Mouse (Mus musculus): Measurements from ENCODE around the gene Wdr70.
A peak's percentile ranks its signal among the peaks of the same experiment; 100 is the strongest.

Wdr70 gene

DNA sequence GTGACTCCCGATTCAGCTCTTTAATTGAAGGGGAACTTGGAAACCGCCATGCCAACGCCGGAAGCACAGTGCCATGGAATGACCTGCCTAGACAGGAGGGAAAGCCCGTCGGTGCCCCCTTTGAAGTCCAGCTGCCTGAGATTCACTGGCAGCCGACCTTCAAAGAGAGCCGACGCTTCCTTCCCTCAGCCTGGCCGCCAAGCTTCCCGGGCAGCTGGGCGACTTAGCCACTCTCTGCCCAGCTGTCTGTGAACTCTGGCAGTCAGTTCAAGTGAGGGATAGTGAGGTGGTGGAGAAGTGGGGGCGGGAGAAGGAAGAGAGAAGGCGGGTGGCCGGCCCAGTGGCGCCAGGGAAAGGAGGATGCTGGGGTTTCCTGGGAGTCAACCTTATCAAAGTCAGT lies 164.9 kb downstream of the Wdr70 start:
- no peak for DNase-seq (ENCODE audit: low spot score in 2 of 2)

DNA sequence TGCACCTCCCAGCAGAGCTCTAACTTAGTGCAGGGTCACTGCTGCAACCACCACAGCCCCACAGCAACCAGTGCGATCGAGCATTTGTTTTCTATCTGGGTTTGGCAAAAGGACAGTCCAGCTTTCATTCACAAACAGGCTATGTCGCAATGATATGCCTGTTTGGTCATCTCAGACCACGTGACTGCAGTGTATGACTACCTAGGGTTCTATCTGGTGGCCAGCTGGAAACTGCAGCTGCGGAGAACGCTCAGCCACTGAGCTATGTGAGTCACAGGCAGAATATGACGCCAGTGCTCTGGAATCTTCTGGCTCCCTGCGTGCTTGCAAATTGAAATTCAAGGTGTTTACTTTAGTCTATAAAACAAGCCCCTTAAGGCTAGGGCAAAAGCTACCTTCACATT lies 167.4 kb downstream of the Wdr70 start:
- no peak for DNase-seq (ENCODE audit: low spot score in 2 of 2)

GRCm38 (mm10) chr15:7925382-7925781 lies 173.6 kb downstream of the Wdr70 start:
- peak in 1 of 2 experiments; percentile 20 for DNase-seq (ENCODE audit: low spot score in 2 of 2)

DNA sequence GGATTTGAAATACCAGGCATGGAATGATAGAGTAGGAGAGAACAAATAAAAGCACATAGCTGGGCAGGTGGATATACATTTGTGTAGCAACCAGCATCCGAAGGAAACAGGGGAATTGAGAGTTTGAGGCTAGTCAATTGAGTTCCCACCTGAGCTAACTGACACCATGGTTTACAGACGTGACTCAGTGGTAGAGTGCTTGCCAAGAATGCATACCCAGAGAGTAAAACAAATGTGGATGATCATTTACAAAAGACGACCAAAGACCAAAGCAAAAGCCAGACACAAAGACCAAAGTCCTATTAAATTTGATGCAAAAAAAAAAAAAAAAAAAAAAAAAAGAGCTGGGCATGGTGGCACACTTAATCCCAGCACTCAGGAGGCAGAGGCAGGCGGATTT lies 175.7 kb downstream of the Wdr70 start:
- DNase-seq (ENCODE audit: low spot score in 2 of 2): no peak

- DNase-seq (ENCODE audit: low spot score in 2 of 2): no peak
These were observed 176.5 kb downstream of the Wdr70 start for GRCm38 (mm10) chr15:7922291-7923037.

DNA sequence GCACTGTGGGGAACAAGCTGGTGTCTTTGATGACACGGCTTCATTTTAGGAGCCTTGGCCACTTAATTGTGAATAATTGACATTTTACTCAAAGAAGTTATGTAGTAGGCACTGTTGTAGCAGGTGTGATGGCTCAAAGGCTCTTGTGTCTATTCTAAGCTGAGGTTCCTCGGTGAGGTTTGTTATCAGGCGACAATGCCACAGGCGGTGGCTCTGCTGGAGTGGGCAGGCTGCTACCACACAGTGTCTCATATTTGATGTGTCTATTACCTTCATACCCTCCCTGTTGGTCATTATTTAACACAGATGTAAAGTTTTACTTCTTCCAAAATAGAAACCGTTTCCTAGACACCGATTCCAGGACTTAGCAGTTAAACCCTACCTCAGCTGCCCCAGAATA lies 177.9 kb downstream of the Wdr70 start:
- no peak for DNase-seq (ENCODE audit: low spot score in 2 of 2)

- no peak for DNase-seq (ENCODE audit: low spot score in 2 of 2)
These were observed 192.4 kb downstream of the Wdr70 start for GRCm38 (mm10) chr15:7906491-7907035.

DNA sequence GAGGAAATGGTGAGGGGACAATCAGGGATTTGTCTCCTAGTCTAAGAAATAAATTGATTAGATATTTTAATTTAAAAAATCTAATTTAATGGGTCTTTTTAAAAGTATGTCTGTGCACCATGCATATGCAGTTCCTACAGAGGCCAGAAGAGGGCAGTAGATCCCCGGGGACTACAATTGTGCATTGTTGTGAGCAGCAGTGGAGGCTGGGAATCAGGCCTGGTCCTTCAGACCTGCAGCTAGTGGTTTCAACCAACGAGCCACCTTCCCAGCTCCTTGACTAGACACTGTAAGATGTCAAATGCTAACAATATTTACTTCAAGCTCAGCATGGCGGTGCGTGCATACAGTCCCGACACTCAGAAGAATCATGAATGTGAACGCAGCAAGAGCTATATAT lies 199.7 kb downstream of the Wdr70 start:
- DNase-seq (ENCODE audit: low spot score in 2 of 2): peak in 1 of 2 experiments; percentile 25

DNA sequence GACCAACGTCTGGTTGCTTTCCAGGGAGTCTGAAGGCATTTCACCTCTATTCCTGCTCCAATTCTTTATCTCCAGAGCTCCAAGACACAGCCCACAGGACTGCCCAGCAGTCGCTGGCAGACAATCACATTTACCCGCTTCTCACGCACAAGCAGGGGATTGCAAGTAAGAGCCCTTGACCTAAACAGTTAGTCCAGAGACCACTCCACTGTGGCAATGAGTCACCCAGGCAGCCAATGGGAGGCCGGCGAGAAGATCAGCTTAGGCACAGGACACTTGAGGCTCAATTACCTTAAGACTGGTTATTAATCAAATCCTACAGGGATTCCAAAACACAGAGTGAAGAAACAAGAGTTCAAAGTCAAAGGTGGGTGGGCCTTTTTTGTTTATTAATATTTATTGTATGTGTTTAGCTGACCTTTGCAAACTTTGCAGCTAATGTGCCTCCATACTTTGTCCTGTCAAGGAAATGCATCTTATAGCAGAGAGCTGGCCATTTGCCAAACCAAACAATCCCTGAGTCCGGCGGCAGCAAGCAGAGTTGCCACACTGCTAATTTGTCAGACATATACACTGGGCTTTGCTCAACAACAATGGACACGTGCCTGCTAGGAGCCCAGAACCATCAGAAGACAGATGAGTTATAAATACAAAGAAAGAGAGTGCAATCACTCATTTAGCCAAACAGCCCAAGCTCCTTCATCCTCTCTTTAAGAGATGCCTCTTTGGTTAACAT lies 207.3 kb downstream of the Wdr70 start:
- no peak for DNase-seq (ENCODE audit: low spot score in 2 of 2)

DNA sequence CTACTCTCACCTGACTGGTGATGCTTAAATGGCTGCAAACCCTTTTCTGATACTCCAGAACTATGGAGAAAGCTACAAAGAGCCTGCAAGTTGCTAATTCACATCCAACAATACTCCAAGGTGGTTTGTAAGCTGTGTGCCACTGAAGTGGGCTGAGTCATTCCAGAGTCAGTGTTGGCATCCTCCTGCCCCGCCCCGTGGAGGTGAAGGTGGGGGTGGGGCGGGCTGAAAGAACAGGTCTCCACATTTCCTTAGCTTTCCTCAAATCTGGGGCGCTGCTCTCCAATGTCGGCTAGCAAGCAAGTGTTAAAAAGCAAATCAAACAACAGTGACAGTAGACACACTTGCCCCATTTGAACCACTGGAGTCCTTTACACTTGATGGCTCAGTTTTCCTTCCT lies 208.7 kb downstream of the Wdr70 start:
- no peak for DNase-seq (ENCODE audit: low spot score in 2 of 2)

DNA sequence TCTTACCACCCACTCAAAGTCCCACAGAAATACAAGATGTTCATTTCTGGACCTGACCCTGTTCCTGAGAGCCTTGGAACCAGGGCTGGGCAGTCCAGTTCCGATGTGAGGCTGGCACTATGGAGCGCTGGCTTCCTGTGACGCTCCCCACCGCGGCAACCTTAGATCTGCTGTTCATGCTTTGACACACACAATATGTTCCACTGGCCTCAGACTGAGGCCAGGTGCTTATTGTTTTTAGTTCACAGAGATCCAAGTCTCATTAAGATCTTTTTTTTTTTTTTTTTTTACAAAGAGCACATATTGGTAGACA lies 209.7 kb downstream of the Wdr70 start:
- DNase-seq (ENCODE audit: low spot score in 2 of 2): no peak

DNA sequence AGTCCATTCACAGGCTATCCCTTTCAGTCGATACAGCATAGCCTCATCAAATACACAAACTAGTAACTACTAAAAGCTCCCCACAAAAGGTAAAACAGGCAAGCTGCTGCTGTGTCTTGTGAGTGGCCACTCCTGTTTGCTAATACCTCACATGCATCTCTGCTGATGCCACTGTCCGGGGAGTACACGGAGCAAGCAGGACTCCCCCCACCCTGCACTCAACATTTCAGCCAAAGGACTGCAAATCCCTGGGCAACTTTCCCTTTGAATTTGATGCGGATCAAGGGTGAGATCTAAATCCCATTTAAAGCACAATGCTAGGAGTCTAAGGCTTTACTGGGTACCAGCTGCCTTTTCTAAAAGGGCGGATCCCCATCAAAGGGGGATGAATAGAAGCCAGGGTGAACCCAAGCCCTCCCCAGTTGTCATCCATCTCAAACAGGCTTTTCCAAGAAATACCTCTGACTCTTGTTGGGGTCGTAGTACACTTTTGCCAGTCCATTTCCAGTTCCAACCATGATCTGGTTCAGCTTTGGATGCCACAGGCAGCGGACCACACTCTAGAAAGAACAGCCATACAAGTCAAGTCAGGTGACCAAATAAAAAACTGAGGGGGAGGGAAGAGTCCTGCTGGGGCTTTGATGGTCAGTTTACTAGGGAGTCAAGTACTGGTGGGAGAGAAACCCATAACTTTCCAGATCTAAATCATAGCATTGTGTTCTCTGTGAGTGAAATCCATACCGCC lies 210.2 kb downstream of the Wdr70 start:
- DNase-seq (ENCODE audit: low spot score in 2 of 2): no peak

- DNase-seq (ENCODE audit: low spot score in 2 of 2): no peak
These were observed 212.4 kb downstream of the Wdr70 start for GRCm38 (mm10) chr15:7886591-7886990.

GRCm38 (mm10) chr15:7885106-7885505 lies 213.9 kb downstream of the Wdr70 start:
- no peak for DNase-seq (ENCODE audit: low spot score in 2 of 2)

GRCm38 (mm10) chr15:7884181-7884580 lies 214.8 kb downstream of the Wdr70 start:
- no peak for DNase-seq (ENCODE audit: low spot score in 2 of 2)

GRCm38 (mm10) chr15:7879956-7880355 lies 219.1 kb downstream of the Wdr70 start:
- DNase-seq (ENCODE audit: low spot score in 2 of 2): no peak

GRCm38 (mm10) chr15:7878861-7879260 lies 220.1 kb downstream of the Wdr70 start:
- DNase-seq (ENCODE audit: low spot score in 2 of 2): no peak

- no peak for DNase-seq (ENCODE audit: low spot score in 2 of 2)
These were observed 221.2 kb downstream of the Wdr70 start for GRCm38 (mm10) chr15:7877560-7878467.

- DNase-seq (ENCODE audit: low spot score in 2 of 2): no peak
These were observed 223.1 kb downstream of the Wdr70 start for GRCm38 (mm10) chr15:7875879-7876278.

DNA sequence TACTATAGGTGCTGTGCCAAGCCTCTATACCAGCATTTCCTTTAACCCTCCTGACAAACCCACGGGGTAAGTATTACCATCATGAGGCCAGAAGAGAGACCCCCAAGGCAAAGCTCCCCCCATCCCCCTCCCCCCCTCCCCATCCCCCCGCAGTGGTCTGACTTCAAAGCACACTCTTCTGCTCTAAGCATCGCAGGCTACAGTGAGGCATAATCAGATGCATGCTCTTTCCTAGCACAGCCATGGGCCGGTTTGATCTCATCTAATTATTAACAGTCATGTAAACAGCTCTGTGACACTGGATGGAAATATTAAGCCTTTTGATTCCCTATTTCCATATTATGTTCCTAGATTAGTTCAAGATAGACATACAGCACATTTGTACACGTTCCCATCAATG lies 226.5 kb downstream of the Wdr70 start:
- DNase-seq (ENCODE audit: low spot score in 2 of 2): no peak

- no peak for DNase-seq (ENCODE audit: low spot score in 2 of 2)
These were observed 233.7 kb downstream of the Wdr70 start for GRCm38 (mm10) chr15:7865305-7865704.
